Mouse (Mus musculus) thymus, postnatal 36 days (tissue): ENCODE measurements around the gene Shank3.
A peak's percentile ranks its signal among the peaks of the same experiment; 100 is the strongest.

Source experiments
- DNase-seq, 2 experiments: peaks; one replicate each; pipeline ENCODE4 v3.0.0; 2022; ENCODE audit warnings: mixed read lengths in 2 of 2

Gene Shank3

GRCm38 (mm10) chr15:89477806-89478205 is 21.6 kb upstream of the Shank3 start:
- no peak for DNase-seq

- no peak for DNase-seq
Measured at GRCm38 (mm10) chr15:89478622-89479021, 20.8 kb upstream of the Shank3 start.

GRCm38 (mm10) chr15:89480584-89480983 is 18.8 kb upstream of the Shank3 start:
- no peak for DNase-seq

GRCm38 (mm10) chr15:89488182-89488581 is 11.2 kb upstream of the Shank3 start:
- no peak for DNase-seq

- DNase-seq = no peak
Measured at GRCm38 (mm10) chr15:89488611-89489117, 10.8 kb upstream of the Shank3 start.

- no peak for DNase-seq
Measured at GRCm38 (mm10) chr15:89494970-89495369, 4.5 kb upstream of the Shank3 start.

GRCm38 (mm10) chr15:89496131-89496530 is 3.3 kb upstream of the Shank3 start:
- no peak for DNase-seq

GRCm38 (mm10) chr15:89496841-89497240 is 2.6 kb upstream of the Shank3 start:
- no peak for DNase-seq

- DNase-seq = no peak
Measured at GRCm38 (mm10) chr15:89497391-89498048, 1.9 kb upstream of the Shank3 start.

GRCm38 (mm10) chr15:89498049-89498960 is 1.1 kb upstream of the Shank3 start:
- peak; percentile 70 to 76 for DNase-seq

- DNase-seq = peak; percentile 56 to 57
Measured at GRCm38 (mm10) chr15:89499784-89500220, 379 bp downstream of the Shank3 start.

GRCm38 (mm10) chr15:89500221-89500791 is 883 bp downstream of the Shank3 start:
- peak in 1 of 2 experiments; percentile 32 for DNase-seq

GRCm38 (mm10) chr15:89501321-89501720 is 1.9 kb downstream of the Shank3 start:
- no peak for DNase-seq

- DNase-seq = no peak
Measured at GRCm38 (mm10) chr15:89504838-89505237, 5.4 kb downstream of the Shank3 start.

- no peak for DNase-seq
Measured at GRCm38 (mm10) chr15:89507751-89508150, 8.3 kb downstream of the Shank3 start.

- DNase-seq = no peak
Measured at GRCm38 (mm10) chr15:89512679-89513078, 13.3 kb downstream of the Shank3 start.

GRCm38 (mm10) chr15:89521951-89522350 is 22.5 kb downstream of the Shank3 start:
- no peak for DNase-seq

GRCm38 (mm10) chr15:89522566-89523282 is 23.3 kb downstream of the Shank3 start:
- DNase-seq = no peak

- no peak for DNase-seq
Measured at GRCm38 (mm10) chr15:89523283-89523832, 23.9 kb downstream of the Shank3 start.

GRCm38 (mm10) chr15:89524001-89524571 is 24.7 kb downstream of the Shank3 start:
- DNase-seq = no peak

- no peak for DNase-seq
Measured at GRCm38 (mm10) chr15:89524611-89525415, 25.4 kb downstream of the Shank3 start.
